Mouse (Mus musculus) adrenal gland (tissue): ENCODE results near the gene March9.
"Not testable (repeated sequence)": the region's sequence is repeated elsewhere in the genome, so short reads cannot be mapped to it uniquely, and the experiment has no call there.

Experiments
- intact Hi-C: fragments of 180-260 bp; cut with DNase I; formaldehyde crosslinking; loops from one replicate; pipeline ENCODE4 v1.15.1; 2025

March9 gene

DNA sequence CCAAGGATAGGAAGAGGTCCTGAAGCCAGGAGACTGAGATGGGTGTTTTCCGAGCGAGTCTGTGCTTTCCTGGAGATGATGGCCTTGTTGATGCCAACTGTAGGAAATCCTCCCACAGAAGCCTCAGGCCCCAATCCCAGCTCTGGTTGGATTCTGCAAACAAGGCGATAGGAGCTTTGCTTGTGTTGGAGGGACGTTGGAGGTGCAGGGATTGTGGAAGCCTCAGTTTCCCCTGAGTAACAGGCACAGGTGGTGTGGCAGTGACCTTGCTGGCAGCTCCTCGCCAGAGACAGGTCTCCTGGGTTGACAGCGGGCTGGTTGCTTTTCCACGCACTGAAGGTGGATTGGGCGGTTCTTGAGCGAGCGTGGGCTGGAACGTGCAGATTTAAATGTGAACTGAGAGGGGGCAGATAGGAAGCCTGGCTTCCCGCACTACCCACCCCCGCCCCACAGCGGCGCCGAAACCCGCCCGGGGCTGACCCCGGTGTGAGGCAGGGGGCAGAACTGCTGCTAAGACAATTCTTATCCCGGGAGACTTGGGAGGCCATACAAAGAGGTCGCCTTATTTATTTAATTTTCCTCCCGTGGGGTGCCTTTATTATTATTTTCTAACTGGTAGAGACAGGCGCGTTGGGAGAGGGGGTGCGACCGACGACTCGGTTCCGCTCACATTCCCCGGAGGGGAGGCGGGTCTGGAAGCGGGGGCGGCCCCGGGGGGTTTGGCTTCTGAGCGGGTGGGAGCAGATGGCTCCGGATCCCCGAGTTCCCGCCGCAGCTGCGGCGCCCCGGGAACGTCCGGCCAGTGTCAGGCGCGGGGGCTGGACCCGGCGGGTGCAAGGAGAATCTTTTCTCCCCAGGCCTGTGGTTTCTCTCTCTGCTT lies 21.2 kb upstream of the March9 start:
- intact Hi-C loops: no loop called here

- intact Hi-C loops: no loop called here
Measured at GRCm38 (mm10) chr10:127079665-127080391, 19.8 kb upstream of the March9 start.

- intact Hi-C loops: no loop called here
Measured at GRCm38 (mm10) chr10:127078677-127079575, 18.9 kb upstream of the March9 start.

GRCm38 (mm10) chr10:127078001-127078676 lies 18.2 kb upstream of the March9 start:
- intact Hi-C loops: no loop called here

DNA sequence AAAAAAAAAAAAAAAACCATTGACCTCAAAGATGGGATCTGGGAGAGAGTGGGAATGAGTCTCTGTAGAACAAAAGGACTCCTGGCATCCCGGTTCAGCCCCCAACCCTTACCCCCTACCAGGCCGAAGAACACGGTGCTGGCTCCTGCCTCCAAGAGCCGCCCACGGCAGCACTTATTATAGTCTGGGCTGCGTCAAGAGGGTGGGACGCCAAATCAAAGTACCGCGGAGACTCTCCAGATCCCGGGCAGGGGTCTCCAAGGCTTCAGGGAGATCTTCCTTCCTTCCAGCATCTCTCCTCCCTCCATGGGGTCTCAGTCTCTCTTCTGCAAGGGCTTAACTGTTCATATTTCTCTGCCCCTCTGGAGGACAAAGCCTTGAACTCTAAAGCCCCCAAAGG lies 17.5 kb upstream of the March9 start:
- intact Hi-C loops: no loop called here

- intact Hi-C loops: no loop called here
Measured at GRCm38 (mm10) chr10:127076082-127076481, 16.1 kb upstream of the March9 start.

DNA sequence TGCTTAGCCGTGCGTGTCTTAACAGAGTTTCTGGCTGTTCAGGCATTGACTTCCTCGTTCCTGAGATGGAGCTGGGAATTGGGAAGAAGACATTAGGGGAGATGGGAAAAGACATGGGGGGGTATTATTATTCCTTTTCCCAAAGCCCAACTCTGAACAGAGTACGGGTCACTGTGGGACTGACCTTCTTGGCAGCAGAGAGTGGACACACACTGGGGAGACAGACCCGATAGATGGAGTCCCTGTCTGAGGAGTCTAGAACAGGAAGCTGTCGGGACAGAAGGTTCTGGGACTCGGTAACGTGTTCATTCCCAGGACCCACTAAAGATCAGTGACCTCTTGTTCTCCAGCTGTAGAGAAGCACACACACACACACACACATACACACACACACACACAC lies 15.7 kb upstream of the March9 start:
- intact Hi-C loops: no loop called here

DNA sequence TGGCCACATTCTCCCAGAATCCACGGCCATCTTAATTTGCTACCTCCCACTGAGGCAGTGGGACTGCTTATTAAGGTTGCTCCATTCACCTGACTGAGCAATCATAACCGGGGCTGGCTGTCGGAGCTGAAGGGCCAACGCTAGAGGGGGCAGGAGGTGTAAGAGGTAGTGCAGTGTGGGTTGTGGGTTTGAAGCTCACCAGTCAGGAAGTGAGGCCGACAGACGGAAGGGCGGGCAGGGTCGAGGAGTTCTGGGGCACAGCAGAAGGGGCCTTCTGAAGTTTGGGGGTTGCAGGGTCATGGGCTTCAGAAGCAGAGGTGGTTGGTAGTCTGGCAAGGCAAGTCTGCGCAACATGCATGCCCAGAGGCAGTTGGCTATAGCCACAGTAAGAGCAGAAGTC lies 15.1 kb upstream of the March9 start, which contains the start of gene Agap2:
Gene Agap2 (plus strand): TSS at position 205 of the 400 bp plus-strand sequence.
- intact Hi-C loops: no loop called here

DNA sequence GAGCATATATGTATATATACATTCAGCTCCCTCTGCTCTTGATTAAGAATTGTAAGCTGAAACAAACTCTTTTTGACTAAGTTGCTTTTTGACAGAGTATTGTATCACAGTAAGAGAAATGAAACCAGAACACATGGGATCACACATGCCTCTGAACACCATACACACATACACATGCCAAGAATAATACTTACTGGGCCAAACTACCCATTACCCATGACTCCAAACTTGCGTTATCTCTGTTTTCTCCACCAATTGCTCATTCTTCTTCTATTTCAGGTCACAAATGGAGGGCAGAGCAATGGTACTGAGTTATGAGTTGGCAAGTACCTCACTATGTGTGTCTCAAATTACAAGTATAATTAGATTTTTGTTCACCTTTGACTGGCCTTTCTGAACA lies 14.0 kb upstream of the March9 start:
- intact Hi-C loops: no loop called here

DNA sequence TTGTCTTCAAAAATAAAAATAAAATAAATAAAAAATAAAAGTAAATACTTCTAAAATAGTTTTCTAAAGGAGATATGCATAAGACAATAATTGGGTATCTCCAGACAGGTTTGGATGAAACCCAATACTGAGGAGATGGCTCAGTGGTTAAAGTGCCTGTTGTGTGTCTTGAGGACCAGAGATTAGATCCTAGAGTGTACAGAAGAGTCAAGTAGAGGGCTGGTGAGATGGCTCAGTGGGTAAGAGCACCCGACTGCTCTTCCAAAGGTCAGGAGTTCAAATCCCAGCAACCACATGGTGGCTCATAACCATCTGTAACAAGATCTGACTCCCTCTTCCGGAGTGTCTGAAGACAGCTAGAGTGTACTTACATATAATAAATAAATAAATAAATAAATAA lies 13.0 kb upstream of the March9 start:
- intact Hi-C loops: not testable (repeated sequence)

- intact Hi-C loops: not testable (repeated sequence)
Measured at GRCm38 (mm10) chr10:127072270-127072669, 12.3 kb upstream of the March9 start.

DNA sequence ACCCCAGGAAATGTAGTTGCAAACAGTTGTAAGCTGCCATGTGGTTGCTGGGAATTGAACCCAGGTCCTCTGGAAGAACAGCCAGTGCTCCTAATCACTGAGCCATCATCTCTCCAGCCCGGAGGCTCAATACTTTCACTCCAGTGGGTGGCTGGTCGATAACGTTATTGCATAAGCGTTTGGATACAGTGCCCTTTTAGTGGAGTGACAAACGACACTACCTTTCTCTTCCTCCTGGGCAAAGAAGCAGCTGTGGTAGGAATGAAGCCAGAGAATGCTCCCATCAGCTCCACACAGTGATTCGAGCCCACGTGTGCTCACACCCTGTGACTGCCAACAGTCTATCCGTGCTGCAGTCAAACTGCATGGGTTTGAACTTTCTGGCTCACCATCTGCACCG lies 11.2 kb upstream of the March9 start:
- intact Hi-C loops: no loop called here

GRCm38 (mm10) chr10:127070190-127071121 lies 10.5 kb upstream of the March9 start, which contains the start of gene Tspan31:
Tspan31 (minus strand) TSS chr10:127070264.
- intact Hi-C loops: no loop called here

- intact Hi-C loops: no loop called here
Measured at GRCm38 (mm10) chr10:127069281-127070189, 9.6 kb upstream of the March9 start.

DNA sequence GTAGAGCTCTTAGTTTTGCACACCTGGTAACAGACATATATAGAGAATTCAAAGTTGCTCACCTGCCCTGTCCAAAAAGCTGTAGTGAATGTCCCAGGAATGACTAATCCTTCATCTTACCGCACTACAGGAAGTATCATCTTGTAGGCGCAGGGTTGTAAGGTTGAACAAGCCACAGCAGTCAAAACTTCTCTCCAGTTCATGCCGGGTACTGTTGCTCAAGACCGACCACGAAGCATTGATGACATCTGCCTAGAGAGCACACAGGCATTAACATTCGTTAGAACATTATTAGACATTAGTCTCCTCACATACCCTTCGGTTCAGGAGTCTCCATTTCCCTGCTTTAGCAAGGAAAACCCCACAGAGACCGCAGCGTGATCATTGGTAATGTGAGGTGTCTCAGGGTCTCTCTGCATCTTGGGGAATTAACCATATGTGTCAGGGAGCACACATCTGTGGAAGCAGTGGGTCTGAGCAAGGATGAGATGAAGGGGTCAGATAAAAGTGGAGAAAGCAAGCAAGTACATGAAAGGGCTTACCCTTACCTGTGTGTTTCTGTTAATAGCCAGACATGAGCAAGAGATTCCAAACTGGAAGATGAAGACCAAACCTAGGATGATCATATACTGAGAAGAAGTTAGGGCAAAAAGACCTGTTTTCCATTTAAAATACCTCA lies 8.5 kb upstream of the March9 start:
- intact Hi-C loops: no loop called here

- intact Hi-C loops: no loop called here
Measured at GRCm38 (mm10) chr10:127066519-127067018, 6.6 kb upstream of the March9 start.

GRCm38 (mm10) chr10:127065981-127066380 lies 6.0 kb upstream of the March9 start:
- intact Hi-C loops: no loop called here
